Mouse (Mus musculus) lung, postnatal 36 days (tissue): ENCODE results near the gene Prm3.
"Not testable (repeated sequence)": the region's sequence is repeated elsewhere in the genome, so short reads cannot be mapped to it uniquely, and the experiment has no call there.

Experiments used
- DNase-seq: peaks from one replicate; pipeline ENCODE4 v3.0.0; 2022; ENCODE audit warnings: mixed read lengths

Prm3 gene

GRCm38 (mm10) chr16:10790702-10791101, at the start of gene Prm3:
TSS of gene Prm3 (minus strand) at chr16:10790914.
- no peak for DNase-seq

- no peak for DNase-seq
Observed at GRCm38 (mm10) chr16:10840018-10840417, 49.3 kb upstream of the Prm3 start.

GRCm38 (mm10) chr16:10838487-10839245, 48.0 kb upstream of the Prm3 start:
- peak; percentile 63 for DNase-seq

- DNase-seq, result no peak
Observed at GRCm38 (mm10) chr16:10837903-10838302, 47.2 kb upstream of the Prm3 start.

GRCm38 (mm10) chr16:10837250-10837649, 46.5 kb upstream of the Prm3 start:
- no peak for DNase-seq

- DNase-seq, result no peak
Observed at GRCm38 (mm10) chr16:10836388-10836787, 45.7 kb upstream of the Prm3 start.

- peak; percentile 90 for DNase-seq
Observed at GRCm38 (mm10) chr16:10834911-10835587, 44.3 kb upstream of the Prm3 start, which contains the start of gene Rmi2. TSS of gene Rmi2 (plus strand) at chr16:10835059.

- DNase-seq, result no peak
Observed at GRCm38 (mm10) chr16:10834542-10834910, 43.8 kb upstream of the Prm3 start.

- no peak for DNase-seq
Observed at GRCm38 (mm10) chr16:10828461-10828805, 37.7 kb upstream of the Prm3 start.

GRCm38 (mm10) chr16:10827766-10828460, 37.2 kb upstream of the Prm3 start:
- no peak for DNase-seq

- no peak for DNase-seq
Observed at GRCm38 (mm10) chr16:10827269-10827668, 36.6 kb upstream of the Prm3 start.

- no peak for DNase-seq
Observed at GRCm38 (mm10) chr16:10825840-10826239, 35.1 kb upstream of the Prm3 start.

- no peak for DNase-seq
Observed at GRCm38 (mm10) chr16:10824536-10824935, 33.8 kb upstream of the Prm3 start.

GRCm38 (mm10) chr16:10821387-10821786, 30.7 kb upstream of the Prm3 start:
- DNase-seq, result no peak

- no peak for DNase-seq
Observed at GRCm38 (mm10) chr16:10819966-10820365, 29.3 kb upstream of the Prm3 start.

GRCm38 (mm10) chr16:10818579-10819135, 27.9 kb upstream of the Prm3 start:
- DNase-seq, result no peak

GRCm38 (mm10) chr16:10814864-10815263, 24.1 kb upstream of the Prm3 start:
- DNase-seq, result peak; percentile 26

- DNase-seq, result no peak
Observed at GRCm38 (mm10) chr16:10813726-10814125, 23.0 kb upstream of the Prm3 start.

- no peak for DNase-seq
Observed at GRCm38 (mm10) chr16:10812865-10813371, 22.2 kb upstream of the Prm3 start, which contains the start of gene Gm11172. TSS of gene Gm11172 (plus strand) at chr16:10812915.

- no peak for DNase-seq
Observed at GRCm38 (mm10) chr16:10810376-10810775, 19.7 kb upstream of the Prm3 start.

GRCm38 (mm10) chr16:10805789-10806527, 15.2 kb upstream of the Prm3 start, which contains the start of gene Prm1:
TSS of gene Prm1 (minus strand) at chr16:10805839.
- no peak for DNase-seq

GRCm38 (mm10) chr16:10802420-10802819, 11.7 kb upstream of the Prm3 start:
- not testable (repeated sequence) for DNase-seq
